Mouse (Mus musculus) ES-E14 (cell line): ENCODE results near the gene Siglec1. TPM values are rescaled to one million over a fixed set of nuclear protein-coding genes. Genes with fewer than 3 reads are reported as not detected.

ENCODE experiments used
- DNase-seq: peaks from one replicate; pipeline ENCODE4 v3.0.0-alpha.2; 2013; ENCODE audit warnings: low read depth, low spot score
- H3K27ac ChIP-seq: 2 replicates; pipeline ENCODE4 v1.5.1; 2012; ENCODE audit warnings: low read depth, mild to moderate bottlenecking, low read length, moderate library complexity, mixed read lengths; ENCODE audit not compliant: poor library complexity, insufficient read depth, severe bottlenecking
- H3K36me3 ChIP-seq: 2 replicates; pipeline ENCODE4 v1.6.1; 2012; ENCODE audit warnings: mild to moderate bottlenecking, low read length, moderate library complexity, mixed read lengths; ENCODE audit not compliant: control insufficient read depth, poor library complexity, insufficient read depth, severe bottlenecking
- H3K4me1 ChIP-seq, 2 experiments: fragments of 150-350 bp in 1 of 2; sonication (generic) in 1 of 2; 2 replicates each; pipeline ENCODE4 v1.6.1; 2012; ENCODE audit warnings: low read length in 2 of 2, mild to moderate bottlenecking in 1 of 2, mixed read lengths in 1 of 2; ENCODE audit not compliant: control insufficient read depth in 2 of 2, insufficient read depth in 2 of 2, poor library complexity in 1 of 2
- H3K4me3 ChIP-seq, 2 experiments: fragments of 150-350 bp in 1 of 2; sonication (generic) in 1 of 2; 2 replicates each; pipeline ENCODE4 v1.5.1; 2012; ENCODE audit warnings: low read length in 2 of 2, low read depth in 1 of 2, mild to moderate bottlenecking in 1 of 2, mixed read lengths in 1 of 2; ENCODE audit not compliant: insufficient read depth in 1 of 2, poor library complexity in 1 of 2, severe bottlenecking in 1 of 2
- H3K9ac ChIP-seq: 2 replicates; pipeline ENCODE4 v1.6.1; 2012; ENCODE audit warnings: low read depth, mild to moderate bottlenecking, low read length, mixed read lengths; ENCODE audit not compliant: poor library complexity, insufficient read depth, severe bottlenecking
- H3K9me3 ChIP-seq: fragments of 150-350 bp; sonication (generic); 2 replicates; pipeline ENCODE4 v1.6.1; 2012; ENCODE audit warnings: low read depth, mild to moderate bottlenecking, low read length; ENCODE audit not compliant: control insufficient read depth, insufficient read depth
- CHD2 ChIP-seq: IDR thresholded peaks from 2 replicates; pipeline ENCODE4 v1.6.1; 2014; ENCODE audit warnings: mild to moderate bottlenecking, low read depth, low read length, inconsistent platforms
- HCFC1 ChIP-seq: IDR thresholded peaks from 2 replicates; pipeline ENCODE4 v1.6.1; 2012; ENCODE audit warnings: low read length, inconsistent platforms, borderline replicate concordance; ENCODE audit not compliant: insufficient read depth
- MAFK ChIP-seq: IDR thresholded peaks from 2 replicates; pipeline ENCODE4 v1.6.1; 2014; ENCODE audit warnings: mild to moderate bottlenecking, low read depth, low read length, inconsistent platforms; ENCODE audit not compliant: insufficient read depth
- ZC3H11A ChIP-seq: IDR thresholded peaks from 2 replicates; pipeline ENCODE4 v1.6.1; 2012; ENCODE audit warnings: low read depth, mild to moderate bottlenecking, inconsistent platforms, low read length, borderline replicate concordance
- ZNF384 ChIP-seq: IDR thresholded peaks from 2 replicates; pipeline ENCODE4 v1.6.1; 2012; ENCODE audit warnings: low read depth, low read length, inconsistent platforms
- in situ Hi-C, 2 experiments: fragments of 600-800 bp; cut with MboI; formaldehyde crosslinking; loops; one replicate each; pipeline ENCODE4 v1.15.1; 2025; ENCODE audit warnings: low sequenced_read_pairs in 2 of 2, inconsistent platforms in 1 of 2; ENCODE audit not compliant: unreplicated experiment in 2 of 2
- total RNA-seq: library from RNA; depleted of rRNA; stranded (reverse); fragments of 300-350 nt; gene quantifications from 2 replicates; pipeline ENCODE4 v1.2.3, GENCODE M21; 2012

Gene Siglec1
- total RNA-seq, 1 experiment: 0.27 TPM

GRCm38 (mm10) chr2:131046025-131046424 lies 40.5 kb downstream of the Siglec1 start:
- DNase-seq: no peak
- in situ Hi-C loops: no loop called here
- Histone ChIP-seq H3K27ac (no peak overlapping the region), H3K9me3 (no peaks in the 10 kb centered on the region), H3K9ac (no peak overlapping the region), H3K36me3 (no peaks in the 10 kb centered on the region), H3K4me1 (no peaks in the 10 kb centered on the region), H3K4me3 (no peak overlapping the region)
- TF ChIP-seq ZC3H11A (no peak), HCFC1 (no peak), CHD2 (no peak), ZNF384 (no peak), MAFK (no peak)

GRCm38 (mm10) chr2:131044989-131045720 lies 41.4 kb downstream of the Siglec1 start:
- Histone ChIP-seq H3K27ac (no peak overlapping the region), H3K4me1 (peaks cover 0 to 2% of the 10 kb centered on the region in 2 experiments; a peak in 1 of 4 replicates), H3K9me3 (no peaks in the 10 kb centered on the region), H3K4me3 (no peak overlapping the region), H3K36me3 (no peaks in the 10 kb centered on the region), H3K9ac (no peak overlapping the region)
- in situ Hi-C loops: no loop called here
- TF ChIP-seq MAFK: no peak
- no peak for TF ChIP-seq CHD2
- no peak for TF ChIP-seq HCFC1
- no peak for TF ChIP-seq ZNF384
- no peak for TF ChIP-seq ZC3H11A
- no peak for DNase-seq

GRCm38 (mm10) chr2:131044354-131044852 lies 42.2 kb downstream of the Siglec1 start:
- Histone ChIP-seq H3K27ac (no peak overlapping the region), H3K36me3 (no peaks in the 10 kb centered on the region), H3K4me3 (peak overlapping the region in 1 of 2 experiments; percentile 37; a peak in 2 of 4 replicates), H3K4me1 (peaks cover 0 to 2% of the 10 kb centered on the region in 2 experiments; a peak in 1 of 4 replicates), H3K9me3 (no peaks in the 10 kb centered on the region), H3K9ac (no peak overlapping the region)
- in situ Hi-C loops: no loop called here
- TF ChIP-seq MAFK (no peak), ZC3H11A (0 out of 2 replicates have a peak, but pooled peaks have one; percentile 6)
- no peak for DNase-seq

GRCm38 (mm10) chr2:131042988-131043387 lies 43.6 kb downstream of the Siglec1 start, which contains the start of gene Gfra4:
TSS of gene Gfra4 (minus strand) at chr2:131043088.
- no peak for TF ChIP-seq ZNF384
- TF ChIP-seq MAFK: no peak
- in situ Hi-C loops: no loop called here
- Histone ChIP-seq H3K9me3 (no peaks in the 10 kb centered on the region), H3K4me1 (peaks cover 0 to 2% of the 10 kb centered on the region in 2 experiments; a peak in 1 of 4 replicates), H3K9ac (no peak within 1 kb of the TSS), H3K36me3 (no peaks in the 10 kb centered on the region), H3K27ac (no peak within 1 kb of the TSS), H3K4me3 (no peak within 1 kb of the TSS)
- DNase-seq: no peak
